Mouse (Mus musculus) kidney, embryonic 16.5 days (tissue): ENCODE results near the gene Sik1. TPM values are rescaled to one million over a fixed set of nuclear protein-coding genes. Genes with fewer than 3 reads are reported as not detected.

ENCODE experiments used
- ATAC-seq: fragments of 200-750 bp; cut with Nextera tagmentation; 2 replicates; pipeline ENCODE4 v1.8.0; 2017; ENCODE audit warnings: moderate TSS enrichment; ENCODE audit not compliant: low FRiP score, low TSS enrichment
- H3K27ac ChIP-seq: fragments of 300-500 bp; sonication (generic); 2 replicates; pipeline ENCODE4 v1.5.1; 2014; ENCODE audit warnings: low read length
- H3K27me3 ChIP-seq: fragments of 300-500 bp; sonication (generic); 2 replicates; pipeline ENCODE4 v1.6.1; 2014; ENCODE audit warnings: low read length, control low read depth, mixed read lengths; ENCODE audit not compliant: insufficient read depth
- H3K36me3 ChIP-seq: fragments of 300-500 bp; sonication (generic); 2 replicates; pipeline ENCODE4 v1.6.1; 2014; ENCODE audit warnings: low read length, control low read depth, mixed read lengths; ENCODE audit not compliant: insufficient read depth
- H3K4me1 ChIP-seq: fragments of 300-500 bp; sonication (generic); 2 replicates; pipeline ENCODE4 v1.6.1; 2014; ENCODE audit warnings: low read length, control low read depth, mixed read lengths; ENCODE audit not compliant: insufficient read depth
- H3K4me2 ChIP-seq: fragments of 300-500 bp; sonication (generic); replicated peaks from 2 replicates; pipeline ENCODE4 v1.6.1; 2014; ENCODE audit warnings: low read depth, low read length
- H3K4me3 ChIP-seq: fragments of 300-500 bp; sonication (generic); 2 replicates; pipeline ENCODE4 v1.5.1; 2014; ENCODE audit warnings: mild to moderate bottlenecking, low read length
- H3K9ac ChIP-seq: fragments of 300-500 bp; sonication (generic); replicated peaks from 2 replicates; pipeline ENCODE4 v1.6.1; 2014; ENCODE audit warnings: low read length
- H3K9me3 ChIP-seq: fragments of 300-500 bp; sonication (generic); 2 replicates; pipeline ENCODE4 v1.6.1; 2016; ENCODE audit warnings: low read length, control low read depth
- WGBS: fragments of 180-500 bp; shearing (Covaris S2); extraction: QIAGEN DNeasy Blood & Tissue Kit; methylation state at CpG from one replicate; pipeline ENCODE4 v1.1.7; 2014; 5-methylcytosine and 5-hydroxymethylcytosine counted together
- polyA plus RNA-seq: library from polyadenylated mRNA; unstranded; fragments of >200 nt; fragmentation: Nextera tagmentation; extraction: Ambion mirVana; gene quantifications from 2 replicates; pipeline ENCODE4 v1.2.1, GENCODE M21; 2015

The Sik1 gene
- polyA plus RNA-seq, 1 experiment from 2014 or later: 17.8 TPM

GRCm38 (mm10) chr17:31828118-31828517 lies 27.5 kb downstream of the Sik1 start:
- Histone ChIP-seq H3K9ac (no peak overlapping the region), H3K4me1 (peaks cover 27% of the 10 kb centered on the region)
- ATAC-seq: no peak

GRCm38 (mm10) chr17:31827206-31827605 lies 28.4 kb downstream of the Sik1 start:
- Histone ChIP-seq H3K4me3 (no peak overlapping the region), H3K27me3 (no peaks in the 10 kb centered on the region), H3K36me3 (no peaks in the 10 kb centered on the region), H3K9me3 (no peaks in the 10 kb centered on the region), H3K4me2 (no peak overlapping the region), H3K9ac (no peak overlapping the region; the same call in 1 of the 2 replicates), H3K27ac (peak overlapping the region; percentile 83), H3K4me1 (peaks cover 27% of the 10 kb centered on the region)
- 32% methylated on average over 5 of the region's 5 CpGs for WGBS
- peak; percentile 72 for ATAC-seq

More at GRCm38 (mm10) chr17:31828118-31828517, 27.5 kb downstream of the Sik1 start:
- Histone ChIP-seq H3K4me2 (no peak overlapping the region), H3K36me3 (no peaks in the 10 kb centered on the region), H3K4me3 (no peak overlapping the region), H3K27ac (peak overlapping the region; percentile 83), H3K27me3 (no peaks in the 10 kb centered on the region), H3K9me3 (no peaks in the 10 kb centered on the region)
- 30% methylated on average over 5 of the region's 5 CpGs for WGBS

GRCm38 (mm10) chr17:31826669-31827068 lies 28.9 kb downstream of the Sik1 start:
- Histone ChIP-seq H3K4me3 (no peak overlapping the region), H3K4me2 (no peak overlapping the region), H3K36me3 (no peaks in the 10 kb centered on the region), H3K27ac (peak overlapping the region; percentile 83), H3K9me3 (no peaks in the 10 kb centered on the region), H3K4me1 (peaks cover 28% of the 10 kb centered on the region), H3K27me3 (no peaks in the 10 kb centered on the region), H3K9ac (no peak overlapping the region)
- 0 out of 2 replicates have a peak, but pooled peaks have one; percentile 36 for ATAC-seq
- 47% methylated on average over 6 of the region's 6 CpGs for WGBS

GRCm38 (mm10) chr17:31825678-31826077 lies 29.9 kb downstream of the Sik1 start:
- Histone ChIP-seq H3K4me1 (peaks cover 35% of the 10 kb centered on the region), H3K4me2 (no peak overlapping the region), H3K36me3 (no peaks in the 10 kb centered on the region), H3K9ac (no peak overlapping the region), H3K4me3 (no peak overlapping the region), H3K27ac (no peak overlapping the region), H3K9me3 (no peaks in the 10 kb centered on the region), H3K27me3 (no peaks in the 10 kb centered on the region)
- 93% methylated on average over 9 of the region's 9 CpGs for WGBS
- ATAC-seq: no peak

GRCm38 (mm10) chr17:31824812-31825211 lies 30.8 kb downstream of the Sik1 start:
- H3K27ac ChIP-seq: no peak overlapping the region
- WGBS: 78% methylated on average over 7 of the region's 7 CpGs

GRCm38 (mm10) chr17:31821136-31821933 lies 34.3 kb downstream of the Sik1 start:
- no peaks in the 10 kb centered on the region for H3K36me3 ChIP-seq
- H3K27ac ChIP-seq: no peak overlapping the region
- no peak overlapping the region for H3K4me3 ChIP-seq
- H3K4me1 ChIP-seq: peaks cover 20% of the 10 kb centered on the region
- peak overlapping the region; percentile 49; the same call in 1 of the 2 replicates for H3K9ac ChIP-seq
- no peaks in the 10 kb centered on the region for H3K27me3 ChIP-seq
- H3K9me3 ChIP-seq: no peaks in the 10 kb centered on the region
- WGBS: 26% methylated on average over 13 of the region's 13 CpGs
- peak; percentile 82 for ATAC-seq
- H3K4me2 ChIP-seq: no peak overlapping the region

More at GRCm38 (mm10) chr17:31824812-31825211, 30.8 kb downstream of the Sik1 start:
- peaks cover 42% of the 10 kb centered on the region for H3K4me1 ChIP-seq
- no peaks in the 10 kb centered on the region for H3K27me3 ChIP-seq
- H3K9me3 ChIP-seq: no peaks in the 10 kb centered on the region
- no peak overlapping the region for H3K9ac ChIP-seq
- no peak overlapping the region for H3K4me2 ChIP-seq
- H3K4me3 ChIP-seq: no peak overlapping the region
- ATAC-seq: no peak
- no peaks in the 10 kb centered on the region for H3K36me3 ChIP-seq

- WGBS: 32% methylated on average over 4 of the region's 4 CpGs
- ATAC-seq: no peak
- H3K9me3 ChIP-seq: no peaks in the 10 kb centered on the region
These were observed 35.3 kb downstream of the Sik1 start for GRCm38 (mm10) chr17:31820099-31820846.

GRCm38 (mm10) chr17:31819372-31819771 lies 36.2 kb downstream of the Sik1 start:
- no peak overlapping the region for H3K9ac ChIP-seq
- peaks cover 19% of the 10 kb centered on the region for H3K4me1 ChIP-seq
- H3K27me3 ChIP-seq: no peaks in the 10 kb centered on the region
- no peaks in the 10 kb centered on the region for H3K9me3 ChIP-seq
- H3K36me3 ChIP-seq: no peaks in the 10 kb centered on the region
- H3K4me2 ChIP-seq: no peak overlapping the region
- no peak overlapping the region for H3K4me3 ChIP-seq
- no peak overlapping the region for H3K27ac ChIP-seq
- ATAC-seq: no peak
- WGBS: 84% methylated on average over 9 of the region's 9 CpGs

More at GRCm38 (mm10) chr17:31820099-31820846, 35.3 kb downstream of the Sik1 start:
- H3K4me2 ChIP-seq: no peak overlapping the region
- peaks cover 19% of the 10 kb centered on the region for H3K4me1 ChIP-seq
- H3K36me3 ChIP-seq: no peaks in the 10 kb centered on the region
- no peak overlapping the region for H3K4me3 ChIP-seq
- no peaks in the 10 kb centered on the region for H3K27me3 ChIP-seq
- no peak overlapping the region for H3K27ac ChIP-seq
- 0 out of 2 replicates have a peak overlapping the region, but pooled peaks have one; percentile 23 for H3K9ac ChIP-seq

GRCm38 (mm10) chr17:31817815-31818214 lies 37.8 kb downstream of the Sik1 start:
- no peaks in the 10 kb centered on the region for H3K27me3 ChIP-seq
- H3K36me3 ChIP-seq: no peaks in the 10 kb centered on the region
- H3K9me3 ChIP-seq: no peaks in the 10 kb centered on the region
- no peak overlapping the region for H3K4me3 ChIP-seq
- no peak overlapping the region for H3K27ac ChIP-seq
- WGBS: 77% methylated on average over 1 of the region's 1 CpGs
- H3K4me2 ChIP-seq: no peak overlapping the region
- ATAC-seq: no peak
- peaks cover 19% of the 10 kb centered on the region for H3K4me1 ChIP-seq
- no peak overlapping the region for H3K9ac ChIP-seq
